16 mouse cellular contexts compared by ENCODE assay signal in the genomic region with DNA sequence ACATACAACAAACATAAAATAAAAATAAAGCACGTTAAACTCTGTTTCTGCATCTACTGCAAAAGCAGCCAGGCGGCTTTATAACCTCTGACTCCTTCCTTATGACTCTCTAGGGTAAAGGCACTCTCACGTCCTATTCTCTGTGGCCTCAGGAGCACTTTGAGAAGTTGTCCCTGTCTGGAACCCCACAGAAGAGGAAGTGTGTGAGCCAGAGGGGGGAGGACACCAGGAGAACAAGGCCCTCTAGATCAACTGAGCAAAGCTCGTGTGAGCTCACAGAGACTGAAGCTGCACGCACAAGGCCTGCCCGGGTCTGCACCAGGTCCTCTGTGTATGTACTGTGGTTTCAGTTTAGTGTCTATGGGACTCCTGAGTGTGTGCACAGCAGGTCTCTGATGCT. TPM values are rescaled to one million over a fixed set of nuclear protein-coding genes. Genes with fewer than 3 reads are reported as not detected.
"Had no signal": no experiment of that assay in that cellular context is flagged by ENCODE, and none has a peak within 500 bp of the region (broad histone marks: within the 10 kb centered on the region; RNA-seq: fewer than 3 reads in every experiment).

No protein-coding gene starts in this region.

- H3K9me3 ChIP-seq: intestine, embryonic 15.5 days; kidney, embryonic 15.5 days; liver, embryonic 13.5 days; lung, embryonic 15.5 days; midbrain, embryonic 13.5 days; neural tube, embryonic 15.5 days; stomach, embryonic 15.5 days had no signal

- ATAC-seq: intestine, embryonic 15.5 days; liver, postnatal 0 days; midbrain, embryonic 13.5 days had no signal

- H3K9ac ChIP-seq: intestine, embryonic 15.5 days; kidney, embryonic 15.5 days; liver, embryonic 13.5 days; liver, postnatal 0 days; lung, embryonic 15.5 days; midbrain, embryonic 13.5 days; neural tube, embryonic 15.5 days; stomach, embryonic 15.5 days had no signal

- H3K27ac ChIP-seq: intestine, embryonic 15.5 days; kidney, embryonic 15.5 days; liver, embryonic 13.5 days; lung, embryonic 15.5 days; midbrain, embryonic 13.5 days; neural tube, embryonic 15.5 days; stomach, embryonic 15.5 days had no signal

- H3K4me1 ChIP-seq: lung, embryonic 15.5 days; stomach, embryonic 15.5 days had no signal

- DNase-seq: kidney, adult 2 months; kidney, postnatal 14 days; layer of hippocampus, postnatal 36 days; left cerebral cortex, postnatal 4 days; liver, embryonic 13.5 days; liver, postnatal 0 days; lung, postnatal 14 days; thymus, postnatal 4 days had no signal

- H3K27me3 ChIP-seq: intestine, embryonic 15.5 days; kidney, embryonic 15.5 days; liver, embryonic 13.5 days; lung, embryonic 15.5 days; midbrain, embryonic 13.5 days; neural tube, embryonic 15.5 days; stomach, embryonic 15.5 days had no signal

- H3K4me2 ChIP-seq: intestine, embryonic 15.5 days; kidney, embryonic 15.5 days; liver, embryonic 13.5 days; lung, embryonic 15.5 days; midbrain, embryonic 13.5 days; neural tube, embryonic 15.5 days; stomach, embryonic 15.5 days had no signal

- H3K36me3 ChIP-seq: intestine, embryonic 15.5 days; kidney, embryonic 15.5 days; liver, embryonic 13.5 days; lung, embryonic 15.5 days; stomach, embryonic 15.5 days had no signal

- H3K4me3 ChIP-seq: intestine, embryonic 15.5 days; kidney, embryonic 15.5 days; liver, embryonic 13.5 days; lung, embryonic 15.5 days; midbrain, embryonic 13.5 days; myocyte; neural tube, embryonic 15.5 days; stomach, embryonic 15.5 days had no signal

RNA-seq across cellular contexts. Expression of a gene that starts 50.9 kb away (rescaled TPM):
- total RNA-seq: megakaryocyte progenitor cell, adult 5-6 weeks had no signal

RNA-seq across cellular contexts. Expression of a gene that starts 51.1 kb away (rescaled TPM):
- total RNA-seq: megakaryocyte progenitor cell, adult 5-6 weeks had no signal
- polyA plus RNA-seq: liver, embryonic 13.5 days; liver, postnatal 0 days had no signal
